Mouse (Mus musculus): ENCODE data around the gene Bcl7c.

- TF ChIP-seq CTCF (IDR thresholded peaks at IDR 0.05; ENCODE audit: low read depth, low read length), result no peak
- TF ChIP-seq POLR2AphosphoS5 (IDR thresholded peaks at IDR 0.05; ENCODE audit: insufficient replicate concordance, low read depth, low read length), result no peak
Observed at GRCm38 (mm10) chr7:127718339-127718738, 9.6 kb upstream of the Bcl7c start.
